Mouse (Mus musculus) mouse embryonic stem cell (cell line): ENCODE data around the gene Armc7.

Experiments used
- in situ Hi-C, 2 experiments: fragments of 300-500 bp; cut with MboI; formaldehyde crosslinking; loops; 1 replicate in 1 of 2; 3 replicates in 1 of 2; pipeline ENCODE4 v1.14.3; 2019 to 2020; ENCODE audit warnings: low sequenced_read_pairs in 2 of 2, low pct_unique_long_range_greater_than_20kb in 1 of 2, mixed read lengths in 1 of 2; ENCODE audit not compliant: unreplicated experiment in 1 of 2

Armc7 gene

DNA sequence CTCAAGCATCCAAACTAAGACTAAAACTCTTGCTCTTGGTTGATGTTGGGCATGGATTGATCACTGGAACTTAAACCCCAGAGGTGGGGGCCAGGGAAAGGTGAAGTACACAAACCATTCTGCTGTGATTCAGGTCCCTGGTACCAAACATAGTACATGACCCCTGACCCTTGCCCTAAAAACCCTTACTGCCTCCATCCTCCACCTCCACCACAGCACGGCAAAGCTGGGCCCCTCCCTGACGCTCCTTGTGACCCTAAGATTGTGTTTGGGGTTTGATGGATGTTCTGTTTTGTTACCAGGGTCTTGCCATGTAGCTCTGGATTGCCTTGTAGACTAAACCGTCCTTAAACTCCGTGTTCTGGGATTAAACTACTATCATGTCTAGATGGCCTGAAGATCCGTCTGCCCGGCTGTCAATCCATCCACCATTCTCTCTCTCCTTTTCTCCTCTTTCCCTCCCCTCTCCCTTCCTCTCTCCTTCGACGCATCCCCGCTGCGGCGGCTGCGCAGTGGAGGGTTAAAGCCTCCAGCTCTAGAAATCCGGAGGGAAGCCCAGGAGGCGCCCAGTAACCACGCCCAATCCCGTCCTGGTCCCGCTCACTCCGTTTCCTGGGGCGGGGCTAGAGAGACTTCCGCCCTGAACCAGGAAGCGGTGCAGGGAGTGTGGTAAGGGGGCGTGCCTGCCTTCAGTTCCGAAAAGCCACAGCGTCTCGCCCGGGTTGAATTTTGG is at the start of gene Armc7:
Armc7 (plus strand) TSS at position 643 of the 733 bp plus-strand sequence.
- in situ Hi-C loops, result no loop called here

- in situ Hi-C loops, result no loop called here
These were observed 49.8 kb upstream of the Armc7 start for GRCm38 (mm10) chr11:115425671-115426070.

DNA sequence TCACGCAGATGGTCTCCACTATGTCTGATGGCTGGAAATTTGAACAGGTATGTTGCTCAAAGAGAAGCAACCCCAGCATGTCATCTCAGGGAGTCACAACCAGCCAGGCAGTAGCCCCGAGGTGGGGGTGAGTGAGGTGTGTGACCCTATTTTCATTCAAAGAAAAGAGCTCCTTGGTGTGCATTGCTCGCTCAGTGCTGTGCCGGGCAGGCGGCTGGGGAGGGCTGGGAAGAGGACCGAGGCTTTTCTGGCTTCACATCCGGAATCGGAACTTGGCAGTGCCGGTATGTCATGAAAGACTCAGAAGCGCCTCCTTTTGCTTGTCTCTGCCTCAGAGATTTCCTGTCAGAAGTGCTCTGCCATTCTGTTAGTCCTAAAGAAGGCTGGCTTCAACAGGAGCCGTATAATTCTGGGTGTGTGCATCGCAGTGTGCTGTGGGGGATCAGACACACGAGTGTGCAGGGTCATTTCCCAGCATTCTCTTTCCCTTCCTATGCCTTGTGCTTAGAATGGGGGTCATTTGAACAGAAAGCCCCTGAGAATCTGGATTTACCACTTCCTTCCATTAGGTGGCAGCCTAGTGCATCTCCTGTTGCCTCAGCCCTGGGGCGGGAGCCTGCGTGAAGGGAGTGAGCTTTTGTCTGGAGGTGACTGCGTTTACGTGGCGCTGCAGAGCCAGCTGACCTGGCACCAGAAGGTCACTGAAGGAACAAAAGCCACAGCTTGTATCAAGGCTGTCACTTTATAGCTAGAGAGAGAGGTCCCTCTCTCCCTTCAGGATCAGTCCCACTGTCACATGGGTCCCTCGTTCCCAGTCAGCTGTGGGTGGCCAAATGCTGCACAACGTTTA is 47.8 kb upstream of the Armc7 start:
- in situ Hi-C loops, result no loop called here

DNA sequence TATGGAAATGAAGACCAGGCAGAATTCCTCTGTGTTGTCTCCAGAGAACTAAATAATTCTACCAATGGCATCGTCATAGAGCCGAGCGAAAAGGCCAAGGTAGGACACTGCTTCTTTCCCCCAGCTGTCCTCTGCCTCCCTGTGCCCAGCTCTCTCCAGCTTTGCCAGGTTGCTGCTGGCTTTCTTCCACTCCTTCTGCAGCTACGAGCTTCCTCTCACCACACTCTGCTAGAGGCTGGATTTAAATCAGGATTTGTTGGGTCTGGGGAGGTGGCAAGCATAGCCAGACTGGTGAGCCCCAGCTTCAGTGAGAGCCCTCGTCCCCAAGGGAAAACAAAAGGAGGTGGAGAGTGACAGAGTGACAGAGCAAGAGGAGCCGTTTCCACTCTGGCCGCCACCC is 46.2 kb upstream of the Armc7 start:
- in situ Hi-C loops, result no loop called here

DNA sequence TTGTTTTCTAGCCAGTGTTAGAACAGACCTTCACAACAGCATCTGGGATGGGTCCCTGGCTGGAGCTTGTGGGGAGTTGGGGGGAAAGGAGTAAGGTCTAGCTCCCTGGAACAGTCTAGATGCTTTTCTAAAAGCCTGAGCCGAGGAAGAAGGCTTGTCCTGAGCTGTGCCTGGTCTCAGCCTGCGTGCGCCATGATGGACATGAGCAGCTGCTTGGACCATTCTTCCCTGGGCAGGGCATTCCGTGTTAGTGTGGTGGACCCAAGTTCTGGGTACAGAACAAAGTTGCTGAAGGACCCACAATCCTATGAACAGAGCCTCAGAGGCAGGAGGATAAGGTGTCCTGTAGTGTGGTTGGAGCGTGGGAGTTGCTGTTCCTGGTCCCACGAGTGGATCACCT is 44.9 kb upstream of the Armc7 start:
- in situ Hi-C loops, result no loop called here

DNA sequence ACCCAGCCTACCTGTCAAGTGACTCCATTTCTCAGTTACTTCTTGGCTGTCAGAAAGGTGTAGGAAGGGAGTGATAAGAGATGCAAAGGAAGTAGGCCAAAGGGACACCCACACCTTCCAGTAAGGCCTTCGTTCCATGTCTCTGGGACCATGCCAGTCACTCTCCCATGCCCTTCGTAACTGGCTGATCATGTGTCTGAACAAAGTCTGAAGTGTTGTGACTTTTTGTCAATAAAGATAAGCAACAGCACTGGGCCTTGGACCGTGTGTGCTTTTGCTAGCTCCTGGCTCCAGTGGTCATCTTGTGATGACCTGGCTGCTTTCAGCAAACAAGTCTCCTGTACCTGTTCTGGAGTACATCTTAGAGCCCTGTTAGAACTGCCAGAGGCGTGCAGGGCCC is 42.7 kb upstream of the Armc7 start:
- in situ Hi-C loops, result no loop called here

- in situ Hi-C loops, result no loop called here
These were observed 42.1 kb upstream of the Armc7 start for GRCm38 (mm10) chr11:115433342-115433741.

GRCm38 (mm10) chr11:115435596-115436337 is 39.7 kb upstream of the Armc7 start:
- in situ Hi-C loops, result no loop called here

GRCm38 (mm10) chr11:115437571-115438122 is 37.8 kb upstream of the Armc7 start:
- in situ Hi-C loops, result no loop called here

GRCm38 (mm10) chr11:115439326-115439725 is 36.1 kb upstream of the Armc7 start:
- in situ Hi-C loops, result no loop called here

DNA sequence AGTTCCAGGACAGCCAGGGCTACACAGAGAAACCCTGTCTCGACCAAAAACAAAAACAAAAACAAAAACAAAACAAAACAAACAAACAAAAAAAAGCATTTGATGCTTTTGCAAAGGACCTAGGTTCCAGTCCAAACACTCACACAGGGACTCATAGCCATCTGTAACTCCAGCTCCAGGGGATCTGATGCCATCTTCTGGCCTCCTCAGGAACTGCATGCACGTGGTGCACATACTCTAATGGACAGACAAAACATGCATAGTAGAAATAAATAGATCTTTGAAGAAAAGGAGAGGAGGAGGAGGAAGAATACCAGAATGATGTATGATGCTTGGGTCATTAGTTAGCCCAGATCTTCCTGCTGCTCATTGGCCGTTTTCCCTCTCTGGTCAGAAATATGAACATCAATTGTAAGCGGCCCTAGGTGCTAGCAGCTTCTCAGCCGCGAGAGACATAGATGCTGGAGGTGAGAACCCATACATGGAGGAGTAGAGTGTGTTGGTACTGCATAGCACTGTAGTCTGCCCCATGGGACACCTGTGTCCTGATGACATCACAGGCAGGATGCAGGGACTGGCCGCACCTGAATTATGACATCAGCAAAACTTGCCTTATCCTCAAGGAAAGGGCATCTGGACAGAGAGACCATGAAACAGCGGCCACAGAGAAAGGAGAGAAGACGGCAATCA is 35.4 kb upstream of the Armc7 start, which contains the start of gene Trim80:
Trim80 (plus strand) TSS at position 640 of the 690 bp plus-strand sequence.
- in situ Hi-C loops, result loop anchor here in 1 of 2 experiments (5.0 kb wide), 1 partner anchor 83 kb away; no protein-coding TSS in a partner anchor

DNA sequence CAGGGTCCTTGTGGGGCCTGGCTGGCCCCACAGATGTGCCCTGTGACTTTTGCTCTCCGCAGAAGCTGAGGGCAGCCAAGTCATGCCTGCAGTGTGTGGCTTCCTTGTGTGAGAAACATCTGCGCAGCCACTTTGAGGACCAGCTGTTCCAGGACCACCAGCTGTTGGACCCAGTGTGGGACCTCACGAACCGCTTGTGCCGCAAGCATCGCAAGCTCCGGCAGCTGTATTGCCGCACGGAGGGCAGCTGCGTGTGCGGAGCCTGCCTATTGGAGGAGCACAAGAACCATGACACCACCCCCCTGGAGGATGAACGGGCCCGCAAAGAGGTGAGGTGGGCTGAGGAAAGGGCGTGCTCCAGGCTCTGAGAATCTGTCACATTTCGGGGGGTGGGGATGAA is 34.0 kb upstream of the Armc7 start:
- in situ Hi-C loops, result loop anchor here in 1 of 2 experiments (5.0 kb wide), 1 partner anchor 84 kb away; no protein-coding TSS in a partner anchor

DNA sequence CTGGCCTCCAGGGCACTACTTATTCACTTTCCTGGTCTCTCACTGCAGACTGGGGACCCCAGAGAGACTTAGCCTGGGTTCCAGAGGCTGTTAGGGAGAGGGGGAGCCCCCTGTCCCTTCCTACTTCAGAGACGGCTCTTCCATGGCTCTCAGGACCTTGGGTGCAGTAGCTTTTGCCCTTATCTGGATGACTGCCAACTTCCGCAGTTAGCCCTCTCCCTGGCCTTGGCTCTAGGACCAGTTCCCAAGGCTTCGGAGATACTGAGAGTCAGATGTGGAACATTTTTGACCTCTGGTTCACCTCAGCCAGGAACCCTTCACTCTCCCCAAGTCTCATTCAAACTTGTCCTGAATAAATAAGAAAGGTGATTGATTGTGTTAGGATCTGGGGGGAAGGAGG is 28.6 kb upstream of the Armc7 start:
- in situ Hi-C loops, result no loop called here

DNA sequence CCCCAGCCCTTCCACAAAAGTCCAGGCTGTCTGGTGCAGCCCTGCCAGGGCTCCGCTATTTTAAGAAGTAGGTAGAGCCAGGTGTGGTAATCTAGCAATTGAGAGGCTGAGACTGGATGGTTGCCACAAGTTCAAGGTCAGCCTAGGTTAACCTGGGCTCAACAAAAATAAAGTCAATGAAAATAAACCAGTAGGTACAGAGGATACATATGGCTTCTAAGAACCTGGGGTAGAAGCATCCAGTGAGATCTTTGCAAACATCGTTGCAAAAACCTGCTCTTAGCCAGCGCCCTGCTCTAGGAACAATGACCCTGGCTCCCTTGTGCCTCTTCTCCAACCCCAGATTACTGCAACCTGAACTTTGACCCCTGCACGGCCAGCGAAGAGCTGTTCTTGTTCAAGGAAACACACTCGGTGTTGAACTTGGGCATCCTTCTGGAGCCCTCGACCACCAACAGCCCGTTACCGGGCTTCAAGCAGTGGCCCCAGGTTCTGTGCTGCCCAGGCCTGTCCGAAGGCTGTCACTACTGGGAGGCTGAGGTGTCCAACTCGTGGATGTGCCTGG is 28.1 kb upstream of the Armc7 start:
- in situ Hi-C loops, result no loop called here

GRCm38 (mm10) chr11:115448075-115448474 is 27.4 kb upstream of the Armc7 start:
- in situ Hi-C loops, result no loop called here

DNA sequence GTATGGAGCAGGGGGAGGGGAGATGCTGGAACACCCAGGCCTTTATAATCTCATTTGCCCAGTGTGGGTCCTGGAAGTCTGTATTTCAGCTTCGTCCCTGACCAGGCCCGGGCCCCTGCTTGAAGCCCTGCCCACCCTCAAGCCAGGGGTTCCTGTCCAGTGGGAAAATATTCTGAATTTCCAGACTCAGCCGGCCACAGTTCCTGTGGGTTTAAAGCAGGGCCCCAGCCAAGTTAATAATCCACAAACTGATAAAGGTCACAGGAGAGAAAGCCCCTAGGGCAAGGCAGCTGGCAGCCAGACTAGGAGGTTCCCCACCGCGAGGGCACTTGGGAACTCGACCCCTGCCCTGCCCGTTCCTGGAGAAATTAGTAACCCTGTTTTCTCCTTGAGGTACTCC is 26.5 kb upstream of the Armc7 start:
- in situ Hi-C loops, result no loop called here

DNA sequence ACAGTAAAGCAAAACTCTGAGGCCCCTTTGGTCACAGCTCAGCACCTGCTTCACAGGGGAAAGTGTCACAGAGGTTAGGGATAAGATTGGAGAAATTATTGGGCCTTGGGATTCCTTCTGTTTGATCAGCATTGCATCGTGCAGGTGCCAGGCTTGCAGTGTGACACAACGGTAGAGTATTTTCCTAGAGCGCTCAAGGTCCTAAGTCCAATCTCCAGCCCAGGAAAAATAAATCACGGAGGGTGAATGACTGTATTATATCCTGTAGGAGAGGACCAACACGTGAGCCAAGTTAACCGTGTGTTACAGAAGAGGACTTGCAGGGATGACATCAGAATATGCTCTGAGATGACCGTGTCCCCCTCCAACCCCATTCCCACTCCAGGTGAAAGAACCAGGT is 25.3 kb upstream of the Armc7 start:
- in situ Hi-C loops, result no loop called here

DNA sequence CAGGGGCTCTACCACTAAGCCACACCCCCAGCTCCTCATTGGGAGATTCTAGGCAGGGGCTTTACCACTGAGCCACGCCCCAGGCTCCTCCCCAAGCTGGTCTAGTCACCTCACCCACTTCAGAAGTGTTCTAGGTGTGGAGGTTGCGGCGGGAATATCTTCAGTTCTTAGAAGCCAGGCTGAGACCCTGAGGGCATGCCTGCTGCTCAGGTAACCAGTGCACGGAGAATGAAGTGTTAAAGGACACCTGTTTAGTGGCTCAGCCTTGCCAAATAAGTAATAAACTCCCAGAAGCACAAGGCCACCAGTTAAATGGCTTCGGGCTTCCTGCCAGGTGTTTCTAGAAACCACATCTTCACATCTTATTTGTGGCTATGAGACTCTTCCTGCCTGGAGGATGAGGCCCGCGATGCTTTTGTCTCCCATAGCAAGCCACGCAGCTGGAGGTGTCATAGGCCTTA is 23.7 kb upstream of the Armc7 start:
- in situ Hi-C loops, result no loop called here
